Mouse (Mus musculus) kidney, embryonic 14.5 days (tissue): ENCODE results near the gene Tmed10. TPM values are rescaled to one million over a fixed set of nuclear protein-coding genes. Genes with fewer than 3 reads are reported as not detected.
A peak's percentile ranks its signal among the peaks of the same experiment; 100 is the strongest.

Source experiments
- ATAC-seq: fragments of 200-750 bp; cut with Nextera tagmentation; 2 replicates; pipeline ENCODE4 v1.8.0; 2017; ENCODE audit warnings: moderate number of reproducible peaks, mild to moderate bottlenecking, moderate TSS enrichment, moderate library complexity; ENCODE audit not compliant: low FRiP score, low TSS enrichment
- H3K27ac ChIP-seq: fragments of 300-500 bp; sonication (generic); 2 replicates; pipeline ENCODE4 v1.5.1; 2014; ENCODE audit warnings: low read depth, mild to moderate bottlenecking, low read length, moderate library complexity, mixed read lengths
- H3K27me3 ChIP-seq: fragments of 300-500 bp; sonication (generic); 2 replicates; pipeline ENCODE4 v1.6.1; 2014; ENCODE audit warnings: mild to moderate bottlenecking, low read length; ENCODE audit not compliant: control insufficient read depth, insufficient read depth
- H3K36me3 ChIP-seq: fragments of 300-500 bp; sonication (generic); 2 replicates; pipeline ENCODE4 v1.6.1; 2014; ENCODE audit warnings: low read length, mixed read lengths; ENCODE audit not compliant: control insufficient read depth, insufficient read depth
- H3K4me1 ChIP-seq: fragments of 300-500 bp; sonication (generic); 2 replicates; pipeline ENCODE4 v1.6.1; 2014; ENCODE audit warnings: low read length, mixed read lengths; ENCODE audit not compliant: control insufficient read depth, insufficient read depth
- H3K4me2 ChIP-seq: fragments of 300-500 bp; sonication (generic); replicated peaks from 2 replicates; pipeline ENCODE4 v1.6.1; 2014; ENCODE audit warnings: low read depth, mild to moderate bottlenecking, low read length
- H3K4me3 ChIP-seq: fragments of 300-500 bp; sonication (generic); 2 replicates; pipeline ENCODE4 v1.5.1; 2014; ENCODE audit warnings: mild to moderate bottlenecking, low read length
- H3K9ac ChIP-seq: fragments of 300-500 bp; sonication (generic); 2 replicates; pipeline ENCODE4 v1.6.1; 2014; ENCODE audit warnings: low read depth, mild to moderate bottlenecking, low read length, moderate library complexity
- H3K9me3 ChIP-seq: fragments of 300-500 bp; sonication (generic); 2 replicates; pipeline ENCODE4 v1.6.1; 2016; ENCODE audit warnings: low read length; ENCODE audit not compliant: control insufficient read depth
- WGBS: fragments of 180-500 bp; shearing (Covaris S2); extraction: QIAGEN DNeasy Blood & Tissue Kit; methylation state at CpG from one replicate; pipeline ENCODE4 v1.1.7; 2014; 5-methylcytosine and 5-hydroxymethylcytosine counted together
- polyA plus RNA-seq: library from polyadenylated mRNA; unstranded; fragments of >200 nt; fragmentation: Nextera tagmentation; extraction: Ambion mirVana; gene quantifications from 2 replicates; pipeline ENCODE4 v1.2.1, GENCODE M21; 2014

Gene Tmed10
- polyA plus RNA-seq, 1 experiment from 2014 or later = 356 TPM

DNA sequence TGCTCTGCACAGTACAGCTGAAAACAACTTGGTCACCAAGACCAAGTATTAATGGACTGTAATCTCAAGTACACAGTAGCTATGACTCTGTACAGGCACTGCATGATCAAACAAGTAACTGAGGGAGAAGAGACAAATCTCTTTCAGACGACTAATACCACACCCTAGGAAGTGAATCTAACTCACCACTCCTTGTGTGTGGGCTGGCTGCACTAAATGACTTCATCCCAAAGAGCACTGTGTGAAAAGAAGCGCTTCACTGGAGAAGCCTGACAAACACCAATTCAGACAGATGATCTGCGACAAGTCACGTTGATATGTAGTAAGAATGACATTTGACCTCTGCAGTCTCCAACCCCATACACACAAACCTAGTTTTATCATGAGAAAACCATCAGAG lies 12.1 kb downstream of the Tmed10 start:
- peaks cover 13% of the 10 kb centered on the region for H3K4me1 ChIP-seq
- WGBS = 67% methylated on average over 4 of the region's 4 CpGs
- H3K9me3 ChIP-seq = no peaks in the 10 kb centered on the region
- H3K36me3 ChIP-seq = peaks cover 3% of the 10 kb centered on the region; the same call in 1 of the 2 replicates
- no peak overlapping the region for H3K4me2 ChIP-seq
- H3K4me3 ChIP-seq = no peak overlapping the region
- no peak overlapping the region for H3K9ac ChIP-seq
- ATAC-seq = no peak
- no peaks in the 10 kb centered on the region for H3K27me3 ChIP-seq
- H3K27ac ChIP-seq = no peak overlapping the region

- no peak overlapping the region for H3K4me2 ChIP-seq
- H3K9me3 ChIP-seq = no peaks in the 10 kb centered on the region
- H3K9ac ChIP-seq = no peak overlapping the region
- H3K4me1 ChIP-seq = peaks cover 6% of the 10 kb centered on the region
- no peak for ATAC-seq
- no peaks in the 10 kb centered on the region for H3K27me3 ChIP-seq
- H3K4me3 ChIP-seq = no peak overlapping the region
- H3K36me3 ChIP-seq = peaks cover 3% of the 10 kb centered on the region; the same call in 1 of the 2 replicates
- H3K27ac ChIP-seq = no peak overlapping the region
Measured at GRCm38 (mm10) chr12:85361580-85361979, 13.1 kb downstream of the Tmed10 start.

GRCm38 (mm10) chr12:85361165-85361564 lies 13.5 kb downstream of the Tmed10 start:
- ATAC-seq = no peak
- WGBS = 61% methylated on average over 3 of the region's 3 CpGs
- H3K36me3 ChIP-seq = peaks cover 3% of the 10 kb centered on the region; the same call in 1 of the 2 replicates
- H3K4me1 ChIP-seq = peaks cover 2% of the 10 kb centered on the region
- no peaks in the 10 kb centered on the region for H3K9me3 ChIP-seq
- H3K27ac ChIP-seq = no peak overlapping the region
- H3K27me3 ChIP-seq = no peaks in the 10 kb centered on the region
- H3K4me3 ChIP-seq = no peak overlapping the region
- H3K4me2 ChIP-seq = no peak overlapping the region
- H3K9ac ChIP-seq = no peak overlapping the region

DNA sequence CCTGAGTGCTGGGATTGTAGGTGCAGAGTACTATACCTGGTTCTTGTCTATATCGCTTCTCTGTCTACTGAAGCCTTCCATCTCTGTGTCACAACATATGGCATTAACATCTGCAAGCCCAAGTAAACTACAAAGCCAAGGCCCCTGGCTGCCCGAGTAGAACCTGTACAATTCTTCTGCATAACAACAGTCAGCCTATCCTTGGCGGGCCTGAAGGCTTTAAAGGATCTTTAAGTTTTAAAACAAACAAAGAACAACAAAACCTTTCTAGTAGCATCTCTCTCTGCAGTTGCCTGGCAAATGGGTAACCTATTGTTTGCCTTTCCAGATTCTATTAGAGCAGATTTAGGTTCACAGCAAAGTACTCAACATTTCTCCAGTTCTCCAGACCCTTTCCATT lies 20.6 kb downstream of the Tmed10 start:
- WGBS = 95% methylated on average over 3 of the region's 3 CpGs
- no peak overlapping the region for H3K4me3 ChIP-seq
- no peak overlapping the region for H3K9ac ChIP-seq
- H3K4me2 ChIP-seq = no peak overlapping the region
- H3K9me3 ChIP-seq = no peaks in the 10 kb centered on the region
- H3K27me3 ChIP-seq = no peaks in the 10 kb centered on the region
- H3K27ac ChIP-seq = no peak overlapping the region
- no peak for ATAC-seq
- H3K4me1 ChIP-seq = no peaks in the 10 kb centered on the region
- peaks cover 39% of the 10 kb centered on the region for H3K36me3 ChIP-seq

GRCm38 (mm10) chr12:85350407-85351232 lies 24.0 kb downstream of the Tmed10 start:
- H3K4me2 ChIP-seq = no peak overlapping the region
- no peaks in the 10 kb centered on the region for H3K9me3 ChIP-seq
- no peak overlapping the region for H3K9ac ChIP-seq
- H3K4me1 ChIP-seq = no peaks in the 10 kb centered on the region
- 81% methylated on average over 10 of the region's 10 CpGs for WGBS
- H3K36me3 ChIP-seq = peaks cover 51% of the 10 kb centered on the region
- no peak for ATAC-seq
- no peak overlapping the region for H3K4me3 ChIP-seq
- no peaks in the 10 kb centered on the region for H3K27me3 ChIP-seq
- no peak overlapping the region for H3K27ac ChIP-seq

DNA sequence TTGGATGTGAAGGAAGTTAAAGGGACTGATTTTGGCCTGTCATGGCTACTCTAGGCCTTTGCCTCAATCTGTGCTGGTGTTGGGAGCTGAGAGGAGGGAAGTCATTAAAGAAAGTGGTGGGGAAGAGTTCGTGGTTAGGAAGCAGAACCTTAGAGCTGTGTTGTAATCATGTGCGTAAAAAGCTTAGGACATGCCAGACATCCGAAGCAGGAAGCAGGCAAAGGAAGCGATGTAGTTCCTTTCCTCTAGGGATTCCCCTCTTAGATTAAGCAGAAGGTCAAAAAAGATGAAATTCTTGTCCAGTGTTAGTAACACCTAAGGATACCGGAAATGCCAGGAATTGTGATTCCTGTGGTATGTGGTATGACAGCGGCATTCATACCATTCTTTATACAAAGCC lies 26.3 kb downstream of the Tmed10 start:
- Histone ChIP-seq H3K4me2 (no peak overlapping the region), H3K4me1 (no peaks in the 10 kb centered on the region), H3K27me3 (no peaks in the 10 kb centered on the region), H3K9me3 (no peaks in the 10 kb centered on the region), H3K36me3 (peaks cover 53% of the 10 kb centered on the region; the same call in 1 of the 2 replicates), H3K27ac (no peak overlapping the region), H3K9ac (no peak overlapping the region), H3K4me3 (no peak overlapping the region)
- 82% methylated on average over 6 of the region's 6 CpGs for WGBS
- ATAC-seq = no peak

DNA sequence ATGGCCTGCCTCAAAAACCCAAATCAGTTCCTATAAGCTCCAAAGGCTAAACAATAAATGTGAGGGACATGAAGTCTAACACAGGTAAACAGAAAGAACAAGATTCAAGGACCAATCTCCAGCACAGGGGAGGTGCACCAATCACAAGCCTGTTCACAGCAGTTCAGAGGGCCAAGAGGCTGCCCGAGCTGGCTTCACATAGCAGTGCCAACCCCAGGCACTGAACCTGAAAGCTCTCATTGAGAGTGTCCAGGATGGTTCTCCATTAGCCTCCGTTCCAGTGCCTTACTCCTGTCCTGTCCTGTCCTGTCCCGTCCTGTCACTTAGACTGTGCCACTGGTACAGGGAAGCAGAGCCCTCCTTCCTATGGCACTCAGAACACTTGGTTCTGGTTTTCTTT lies 27.5 kb downstream of the Tmed10 start:
- Histone ChIP-seq H3K27ac (no peak overlapping the region), H3K27me3 (no peaks in the 10 kb centered on the region), H3K9me3 (no peaks in the 10 kb centered on the region), H3K4me2 (no peak overlapping the region), H3K4me1 (no peaks in the 10 kb centered on the region), H3K36me3 (peaks cover 44% of the 10 kb centered on the region), H3K4me3 (no peak overlapping the region), H3K9ac (no peak overlapping the region)
- no peak for ATAC-seq
- 79% methylated on average over 3 of the region's 3 CpGs for WGBS

- H3K27me3 ChIP-seq = no peaks in the 10 kb centered on the region
- WGBS = 44% methylated on average over 3 of the region's 3 CpGs
- H3K9ac ChIP-seq = no peak overlapping the region
- no peak overlapping the region for H3K4me2 ChIP-seq
- no peaks in the 10 kb centered on the region for H3K4me1 ChIP-seq
- ATAC-seq = peak; percentile 74; the same call in 1 of the 2 replicates
- no peaks in the 10 kb centered on the region for H3K9me3 ChIP-seq
- H3K4me3 ChIP-seq = no peak overlapping the region
- peaks cover 44% of the 10 kb centered on the region for H3K36me3 ChIP-seq
- H3K27ac ChIP-seq = no peak overlapping the region
Measured at GRCm38 (mm10) chr12:85346374-85346773, 28.3 kb downstream of the Tmed10 start.

- no peak overlapping the region for H3K27ac ChIP-seq
- H3K4me3 ChIP-seq = no peak overlapping the region
- 93% methylated on average over 6 of the region's 6 CpGs for WGBS
- H3K9me3 ChIP-seq = no peaks in the 10 kb centered on the region
- no peak overlapping the region for H3K4me2 ChIP-seq
- ATAC-seq = no peak
- peaks cover 42% of the 10 kb centered on the region for H3K36me3 ChIP-seq
- H3K27me3 ChIP-seq = no peaks in the 10 kb centered on the region
- no peaks in the 10 kb centered on the region for H3K4me1 ChIP-seq
- no peak overlapping the region for H3K9ac ChIP-seq
Measured at GRCm38 (mm10) chr12:85345559-85345958, 29.1 kb downstream of the Tmed10 start.
